Mouse (Mus musculus) midbrain, embryonic 11.5 days (tissue): ENCODE measurements around the gene Slc6a17. TPM values are rescaled to one million over a fixed set of nuclear protein-coding genes. Genes with fewer than 3 reads are reported as not detected.
A peak's percentile ranks its signal among the peaks of the same experiment; 100 is the strongest.

Experiments used
- ATAC-seq: fragments of 200-750 bp; cut with Nextera tagmentation; 2 replicates; pipeline ENCODE4 v1.8.0; 2017; ENCODE audit warnings: moderate TSS enrichment, moderate library complexity; ENCODE audit not compliant: low FRiP score
- DNase-seq: peaks from one replicate; pipeline ENCODE4 v3.0.0; 2015; ENCODE audit warnings: low spot score; ENCODE audit errors: missing footprints
- H3K27ac ChIP-seq: fragments of 300-500 bp; sonication (generic); 2 replicates; pipeline ENCODE4 v1.5.1; 2014; ENCODE audit warnings: low read depth, low read length
- H3K27me3 ChIP-seq: fragments of 300-500 bp; sonication (generic); 2 replicates; pipeline ENCODE4 v1.6.1; 2014; ENCODE audit warnings: mild to moderate bottlenecking, low read length, moderate library complexity, mixed read lengths; ENCODE audit not compliant: control insufficient read depth, insufficient read depth
- H3K36me3 ChIP-seq: fragments of 300-500 bp; sonication (generic); 2 replicates; pipeline ENCODE4 v1.6.1; 2014; ENCODE audit warnings: mild to moderate bottlenecking, low read length, moderate library complexity, mixed read lengths; ENCODE audit not compliant: control insufficient read depth, insufficient read depth
- H3K4me1 ChIP-seq: fragments of 300-500 bp; sonication (generic); 2 replicates; pipeline ENCODE4 v1.6.1; 2014; ENCODE audit warnings: low read length; ENCODE audit not compliant: control insufficient read depth, insufficient read depth
- H3K4me2 ChIP-seq: fragments of 300-500 bp; sonication (generic); 2 replicates; pipeline ENCODE4 v1.6.1; 2014; ENCODE audit warnings: mild to moderate bottlenecking, moderate library complexity
- H3K4me3 ChIP-seq: fragments of 300-500 bp; sonication (generic); 2 replicates; pipeline ENCODE4 v1.5.1; 2014; ENCODE audit warnings: low read depth, low read length
- H3K9ac ChIP-seq: fragments of 300-500 bp; sonication (generic); 2 replicates; pipeline ENCODE4 v1.6.1; 2014; ENCODE audit warnings: low read length
- H3K9me3 ChIP-seq: fragments of 300-500 bp; sonication (generic); 2 replicates; pipeline ENCODE4 v1.6.1; 2016; ENCODE audit warnings: low read length; ENCODE audit not compliant: control insufficient read depth
- WGBS: fragments of 180-500 bp; shearing (Covaris S2); extraction: QIAGEN DNeasy Blood & Tissue Kit; methylation state at CpG from one replicate; pipeline ENCODE4 v1.1.7; 2014; 5-methylcytosine and 5-hydroxymethylcytosine counted together
- polyA plus RNA-seq: library from polyadenylated mRNA; unstranded; fragments of >200 nt; fragmentation: Nextera tagmentation; extraction: Ambion mirVana; gene quantifications from 2 replicates; pipeline ENCODE4 v1.2.1, GENCODE M21; 2014

Gene Slc6a17
- polyA plus RNA-seq, 1 experiment from 2014 or later = 1.9 TPM

DNA sequence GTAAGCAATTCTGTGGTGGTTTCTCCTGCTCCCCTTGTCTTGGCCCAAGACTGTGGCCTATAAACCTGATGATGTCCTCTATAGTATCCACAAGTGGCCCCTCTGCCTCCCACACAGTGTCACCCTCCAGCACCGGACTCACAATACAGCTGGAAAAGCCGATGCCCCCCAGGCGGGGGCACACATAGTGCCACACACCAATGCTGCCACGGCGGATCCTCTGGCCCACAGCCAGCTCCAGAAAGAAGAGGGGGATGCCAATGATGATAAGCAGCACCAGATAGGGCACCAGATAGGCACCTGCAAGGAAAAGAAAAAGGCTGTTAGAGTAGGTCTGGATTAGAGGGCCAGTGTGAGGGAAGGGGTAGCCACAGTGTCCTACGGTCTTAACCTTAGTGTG is 22.3 kb downstream of the Slc6a17 start:
- Histone ChIP-seq H3K4me2 (no peak overlapping the region), H3K9ac (no peak overlapping the region), H3K4me3 (no peak overlapping the region), H3K36me3 (no peaks in the 10 kb centered on the region), H3K9me3 (no peaks in the 10 kb centered on the region), H3K27me3 (no peaks in the 10 kb centered on the region), H3K4me1 (no peaks in the 10 kb centered on the region), H3K27ac (no peak overlapping the region)
- 91% methylated on average over 6 of the region's 6 CpGs for WGBS
- ATAC-seq = no peak
- DNase-seq = no peak

DNA sequence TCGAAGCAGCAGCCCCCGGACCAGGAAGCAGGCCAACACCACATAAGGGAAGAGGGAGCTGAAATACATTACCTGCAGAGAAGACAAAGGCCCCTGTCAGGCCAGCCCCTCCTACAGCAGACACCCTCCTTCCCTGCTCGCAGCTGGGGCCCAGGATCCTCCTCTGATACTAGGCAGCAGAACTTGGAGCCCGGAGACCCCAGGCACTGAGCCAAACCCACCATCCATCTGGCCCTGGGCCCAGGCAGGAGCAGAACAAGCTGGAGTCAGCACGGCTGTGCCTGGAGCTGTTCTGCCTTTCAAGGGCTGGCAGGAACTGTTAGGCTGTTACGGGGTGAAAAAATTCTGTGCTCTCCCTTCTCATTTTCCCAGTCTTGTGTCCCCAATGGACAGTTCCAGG is 26.4 kb downstream of the Slc6a17 start:
- no peak overlapping the region for H3K4me2 ChIP-seq
- H3K27me3 ChIP-seq = no peaks in the 10 kb centered on the region
- ATAC-seq (no peak), DNase-seq (peak; percentile 57)
- H3K9me3 ChIP-seq = no peaks in the 10 kb centered on the region
- H3K4me1 ChIP-seq = no peaks in the 10 kb centered on the region
- H3K27ac ChIP-seq = no peak overlapping the region
- no peak overlapping the region for H3K9ac ChIP-seq
- 81% methylated on average over 6 of the region's 6 CpGs for WGBS
- H3K36me3 ChIP-seq = no peaks in the 10 kb centered on the region
- no peak overlapping the region for H3K4me3 ChIP-seq

DNA sequence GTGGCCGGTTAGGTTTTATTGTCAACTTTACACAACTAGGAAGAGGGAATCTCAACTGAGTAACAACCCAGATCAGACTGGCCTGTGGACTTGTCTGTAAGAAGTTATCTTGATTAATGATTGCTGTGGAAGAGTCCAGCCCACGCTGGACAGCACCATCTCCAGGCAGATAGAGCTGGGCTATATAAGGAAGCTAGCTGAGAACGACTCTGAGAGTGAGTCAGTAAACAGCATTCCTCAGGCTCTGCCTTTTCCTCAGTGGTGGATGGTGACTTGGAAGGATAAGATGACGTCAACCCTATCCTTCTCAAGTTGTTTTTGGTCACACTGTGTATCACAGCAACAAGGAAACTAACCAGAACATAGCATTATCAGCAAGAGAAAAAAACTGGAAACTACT is 29.2 kb downstream of the Slc6a17 start:
- Histone ChIP-seq H3K4me2 (no peak overlapping the region), H3K9me3 (no peaks in the 10 kb centered on the region), H3K9ac (no peak overlapping the region), H3K27me3 (no peaks in the 10 kb centered on the region), H3K4me1 (no peaks in the 10 kb centered on the region), H3K27ac (no peak overlapping the region), H3K4me3 (no peak overlapping the region), H3K36me3 (no peaks in the 10 kb centered on the region)
- ATAC-seq = no peak
- no peak for DNase-seq
- WGBS = 77% methylated on average over 4 of the region's 4 CpGs

DNA sequence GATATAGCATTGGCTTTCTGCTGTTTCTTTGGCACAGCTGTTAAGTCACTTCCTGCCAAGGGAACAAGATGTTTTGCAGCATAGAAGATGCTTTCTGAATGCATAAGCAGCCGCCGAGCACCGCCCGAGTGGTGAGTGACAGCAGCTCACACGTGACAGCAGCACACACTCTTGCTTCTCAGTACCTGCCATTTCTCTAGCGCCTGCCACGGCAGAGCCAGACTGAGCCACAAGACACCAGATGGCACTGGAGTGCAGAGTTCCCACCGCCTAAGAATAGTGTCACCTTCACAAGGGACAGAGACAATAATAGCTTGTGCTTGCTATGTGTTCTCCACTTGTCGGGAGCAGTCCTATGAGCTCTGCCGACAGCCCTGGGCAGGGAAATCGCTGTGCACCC is 34.5 kb downstream of the Slc6a17 start:
- H3K4me3 ChIP-seq = no peak overlapping the region
- H3K9me3 ChIP-seq = no peaks in the 10 kb centered on the region
- no peaks in the 10 kb centered on the region for H3K36me3 ChIP-seq
- ATAC-seq (peak; percentile 48; the same call in 1 of the 2 replicates), DNase-seq (no peak)
- no peak overlapping the region for H3K9ac ChIP-seq
- no peaks in the 10 kb centered on the region for H3K4me1 ChIP-seq
- H3K27me3 ChIP-seq = no peaks in the 10 kb centered on the region
- WGBS = 57% methylated on average over 11 of the region's 11 CpGs
- no peak overlapping the region for H3K4me2 ChIP-seq
- H3K27ac ChIP-seq = no peak overlapping the region

DNA sequence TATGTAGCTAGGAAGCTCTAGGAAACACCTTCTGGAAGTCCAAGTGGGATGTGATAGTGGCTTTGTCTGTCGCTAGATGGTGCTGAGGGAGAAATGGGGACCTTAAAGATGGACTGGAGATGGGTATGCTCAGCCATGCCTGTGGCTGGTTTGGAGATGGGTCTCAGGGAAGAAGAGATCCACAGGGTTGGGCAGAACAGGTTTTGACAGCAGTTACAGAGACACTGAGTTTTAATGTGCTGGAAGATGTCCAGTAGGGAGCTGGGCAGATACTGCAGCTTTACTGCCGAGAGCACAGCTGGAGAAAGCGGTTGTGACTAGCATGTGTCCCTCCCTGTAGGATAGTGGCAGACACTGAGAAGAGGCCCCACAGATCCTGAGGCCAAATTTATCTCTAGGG is 37.2 kb downstream of the Slc6a17 start:
- no peak overlapping the region for H3K4me2 ChIP-seq
- H3K9me3 ChIP-seq = no peaks in the 10 kb centered on the region
- no peaks in the 10 kb centered on the region for H3K4me1 ChIP-seq
- WGBS = 59% methylated on average over 3 of the region's 3 CpGs
- DNase-seq = peak; percentile 94
- H3K36me3 ChIP-seq = no peaks in the 10 kb centered on the region
- no peak overlapping the region for H3K9ac ChIP-seq
- no peaks in the 10 kb centered on the region for H3K27me3 ChIP-seq
- H3K27ac ChIP-seq = no peak overlapping the region
- ATAC-seq = no peak
- H3K4me3 ChIP-seq = no peak overlapping the region

DNA sequence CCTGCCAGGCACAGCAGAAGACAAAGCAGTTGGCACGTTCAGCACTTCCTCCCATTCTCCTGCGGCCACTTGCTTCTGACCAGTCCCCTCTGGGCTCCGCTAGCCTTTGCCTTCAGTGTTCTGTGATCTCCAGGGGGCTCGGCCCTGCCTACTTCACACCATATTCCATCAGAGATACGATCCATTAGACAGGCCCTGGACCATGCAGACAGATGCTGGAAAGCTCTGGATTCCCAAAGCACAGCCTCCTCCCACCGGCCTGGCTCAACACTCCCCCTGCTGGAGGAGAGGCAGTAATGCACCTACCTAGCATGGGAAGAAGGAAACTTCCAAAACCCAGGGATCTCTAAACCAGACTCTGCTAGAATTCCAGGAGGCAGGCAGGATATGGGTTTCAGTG is 45.6 kb downstream of the Slc6a17 start:
- no peaks in the 10 kb centered on the region for H3K9me3 ChIP-seq
- ATAC-seq (peak; percentile 67), DNase-seq (peak; percentile 87)
- no peak overlapping the region for H3K4me3 ChIP-seq
- H3K4me1 ChIP-seq = no peaks in the 10 kb centered on the region
- no peak overlapping the region for H3K27ac ChIP-seq
- H3K27me3 ChIP-seq = no peaks in the 10 kb centered on the region
- WGBS = 39% methylated on average over 6 of the region's 6 CpGs
- H3K36me3 ChIP-seq = no peaks in the 10 kb centered on the region
- H3K9ac ChIP-seq = no peak overlapping the region
- no peak overlapping the region for H3K4me2 ChIP-seq

DNA sequence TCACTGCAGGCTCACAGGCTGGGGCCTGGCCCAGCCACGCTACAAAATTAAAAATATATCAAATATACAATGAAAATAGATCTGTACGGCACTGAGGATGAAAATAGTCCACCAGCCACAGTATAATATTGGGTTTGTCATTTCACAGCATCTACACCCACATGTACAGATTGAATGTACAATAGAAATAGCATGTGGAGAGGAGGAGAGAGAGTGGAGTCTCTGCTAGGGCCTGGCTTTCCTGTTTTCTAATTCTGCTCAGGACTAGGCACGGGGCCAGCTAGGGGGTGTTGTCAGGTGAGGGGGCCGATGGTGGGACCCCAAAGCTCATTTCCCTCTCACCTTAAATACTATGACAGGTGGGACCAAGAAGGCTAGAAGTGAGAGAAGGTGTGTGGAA is 48.8 kb downstream of the Slc6a17 start:
- H3K9ac ChIP-seq = no peak overlapping the region
- no peak overlapping the region for H3K4me2 ChIP-seq
- H3K9me3 ChIP-seq = no peaks in the 10 kb centered on the region
- no peak overlapping the region for H3K4me3 ChIP-seq
- H3K36me3 ChIP-seq = no peaks in the 10 kb centered on the region
- ATAC-seq (no peak), DNase-seq (no peak)
- WGBS = 77% methylated on average over 4 of the region's 4 CpGs
- H3K27me3 ChIP-seq = no peaks in the 10 kb centered on the region
- H3K4me1 ChIP-seq = no peaks in the 10 kb centered on the region
- no peak overlapping the region for H3K27ac ChIP-seq

DNA sequence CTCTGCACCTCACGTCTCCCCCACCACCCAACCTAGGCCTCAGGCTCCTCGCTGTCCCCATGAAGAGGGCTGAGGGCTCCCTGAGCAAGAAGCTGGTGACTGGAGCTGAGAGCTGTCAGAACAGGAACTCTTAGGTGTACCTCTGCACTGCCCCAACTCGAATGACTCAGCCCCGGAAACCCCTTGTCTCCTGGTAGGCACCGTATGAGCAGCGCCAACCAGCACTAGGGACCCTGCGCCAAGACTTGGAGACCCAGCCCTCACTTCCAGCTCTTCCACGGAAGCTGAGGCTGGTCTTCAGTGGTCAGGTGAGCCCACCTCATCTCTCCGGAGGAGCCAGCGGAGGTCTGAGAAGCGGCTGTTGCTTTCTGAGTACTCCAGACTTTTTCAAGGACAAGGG is 49.7 kb downstream of the Slc6a17 start:
- DNase-seq = no peak
- Histone ChIP-seq H3K4me3 (no peak overlapping the region), H3K36me3 (no peaks in the 10 kb centered on the region), H3K4me1 (no peaks in the 10 kb centered on the region), H3K9me3 (no peaks in the 10 kb centered on the region), H3K9ac (no peak overlapping the region), H3K27me3 (no peaks in the 10 kb centered on the region), H3K4me2 (no peak overlapping the region), H3K27ac (no peak overlapping the region)
- WGBS = 89% methylated on average over 11 of the region's 11 CpGs
- ATAC-seq = no peak

DNA sequence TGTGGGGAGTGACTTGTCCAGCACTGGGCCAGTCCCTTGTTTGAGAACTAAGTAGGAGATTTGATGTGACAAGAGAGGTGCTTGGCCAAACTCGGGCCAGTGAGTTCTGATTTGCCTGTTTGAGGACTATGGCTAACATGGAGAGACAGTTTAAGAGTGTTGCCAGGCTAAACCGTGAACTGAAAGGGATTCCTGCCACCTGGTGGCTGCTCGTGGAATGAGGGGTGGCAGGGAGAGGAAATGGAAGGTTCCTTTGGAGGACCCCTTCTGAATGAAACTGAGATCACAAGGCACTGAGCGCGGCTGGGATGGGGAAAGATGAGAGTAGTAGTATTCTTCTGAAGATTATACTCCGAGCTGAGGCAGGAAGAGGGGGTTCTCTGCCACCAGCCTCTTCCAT is 51.2 kb downstream of the Slc6a17 start:
- Histone ChIP-seq H3K36me3 (no peaks in the 10 kb centered on the region), H3K4me1 (no peaks in the 10 kb centered on the region), H3K4me3 (no peak overlapping the region), H3K27ac (no peak overlapping the region), H3K4me2 (no peak overlapping the region), H3K9me3 (no peaks in the 10 kb centered on the region), H3K9ac (no peak overlapping the region), H3K27me3 (peaks cover 4% of the 10 kb centered on the region; the same call in 1 of the 2 replicates)
- WGBS = 9% methylated on average over 6 of the region's 6 CpGs
- DNase-seq = peak; percentile 97
- peak; percentile 59 for ATAC-seq

DNA sequence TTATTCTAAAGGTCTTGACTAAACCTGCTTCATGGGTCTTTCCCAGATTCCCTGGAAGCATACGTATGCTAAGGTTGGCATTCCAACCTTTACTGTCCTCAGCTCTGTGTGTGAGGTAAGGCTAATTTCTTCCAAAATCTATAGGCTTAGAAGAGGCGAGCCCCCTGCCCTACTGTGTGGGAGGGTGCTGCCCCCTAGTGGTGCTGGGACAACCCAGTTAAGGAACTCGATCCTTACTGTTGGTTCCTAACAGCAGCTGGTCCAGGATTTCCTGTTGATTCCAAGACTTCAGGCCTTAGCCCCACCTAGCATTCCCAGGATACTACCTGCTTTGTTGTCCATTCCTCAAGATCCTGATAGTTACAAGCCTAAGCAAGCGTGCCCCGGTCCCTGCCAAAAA is 55.7 kb downstream of the Slc6a17 start:
- ATAC-seq = peak; percentile 35; the same call in 1 of the 2 replicates
- H3K4me2 ChIP-seq = no peak overlapping the region
- no peak overlapping the region for H3K9ac ChIP-seq
- H3K9me3 ChIP-seq = no peaks in the 10 kb centered on the region
- H3K4me1 ChIP-seq = peaks cover 20% of the 10 kb centered on the region
- WGBS = 16% methylated on average over 5 of the region's 5 CpGs
- DNase-seq = peak; percentile 95
- no peak overlapping the region for H3K4me3 ChIP-seq
- peaks cover 48% of the 10 kb centered on the region for H3K27me3 ChIP-seq
- H3K36me3 ChIP-seq = no peaks in the 10 kb centered on the region
- H3K27ac ChIP-seq = no peak overlapping the region
